Mouse (Mus musculus): ENCODE data around the gene Prpf40a. TPM values are rescaled to one million over a fixed set of nuclear protein-coding genes. Genes with fewer than 3 reads are reported as not detected.

Prpf40a gene
- total RNA-seq, 2 experiments from 2014 or later: 34.7 to 39.9 TPM

DNA sequence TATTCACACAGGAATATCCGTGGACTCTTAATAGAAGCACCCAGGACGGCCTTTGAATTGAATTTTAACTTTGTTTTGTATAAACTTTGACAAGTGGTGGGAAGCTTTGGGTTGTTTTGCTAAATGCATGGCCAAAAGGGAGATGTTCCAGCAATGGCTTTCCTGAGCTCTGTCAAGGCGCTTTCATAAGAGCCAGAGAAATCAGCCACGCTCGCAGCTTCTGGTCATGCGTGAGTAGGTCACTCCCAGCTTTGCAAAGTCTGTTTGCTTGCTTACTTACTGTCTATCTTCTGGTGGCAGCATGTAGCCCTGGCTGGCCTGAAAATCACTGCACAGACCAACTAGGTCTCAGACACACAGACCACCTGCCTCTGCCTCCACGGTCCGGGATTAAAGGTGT is 84.6 kb downstream of the Prpf40a start:
- DNase-seq (ENCODE audit: low spot score in 2 of 2): no peak

DNA sequence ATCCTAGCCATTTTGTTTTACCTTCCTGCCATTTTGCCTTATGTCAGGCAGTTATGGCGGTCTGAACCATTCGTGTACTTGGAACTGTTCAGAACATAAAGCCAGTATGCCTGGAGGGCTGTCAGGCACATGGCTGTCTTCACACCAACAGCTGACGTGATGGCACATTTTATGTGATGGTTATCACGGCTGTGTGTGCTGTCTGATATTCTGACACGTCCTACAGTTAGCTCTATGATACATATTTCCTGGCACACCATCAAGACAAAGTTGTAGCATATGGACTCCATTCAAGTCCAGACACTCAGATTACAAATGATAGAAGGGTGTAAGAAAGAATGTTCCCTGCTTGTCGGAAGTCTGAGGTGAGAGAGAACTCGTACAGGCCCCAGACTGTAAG is 85.0 kb downstream of the Prpf40a start:
- DNase-seq (ENCODE audit: low spot score in 2 of 2): no peak

DNA sequence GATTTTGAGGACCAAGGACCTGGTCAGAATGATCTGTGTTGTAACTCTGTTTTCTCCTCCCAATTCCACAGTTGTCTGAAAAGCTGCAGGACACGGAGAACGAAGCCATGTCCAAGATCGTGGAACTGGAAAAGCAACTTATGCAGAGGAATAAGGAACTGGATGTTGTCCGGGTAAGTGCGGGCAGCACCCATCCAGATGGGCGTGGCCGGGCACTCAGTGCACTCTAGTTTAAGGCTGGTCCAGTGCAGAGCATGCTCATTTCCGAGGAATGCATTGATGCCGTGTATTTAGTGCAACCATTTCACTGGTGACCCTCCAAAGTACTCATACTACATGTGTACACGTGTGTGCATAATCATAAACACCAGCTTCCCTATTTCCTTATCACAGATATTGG is 85.7 kb downstream of the Prpf40a start:
- no peak for DNase-seq (ENCODE audit: low spot score in 2 of 2)

DNA sequence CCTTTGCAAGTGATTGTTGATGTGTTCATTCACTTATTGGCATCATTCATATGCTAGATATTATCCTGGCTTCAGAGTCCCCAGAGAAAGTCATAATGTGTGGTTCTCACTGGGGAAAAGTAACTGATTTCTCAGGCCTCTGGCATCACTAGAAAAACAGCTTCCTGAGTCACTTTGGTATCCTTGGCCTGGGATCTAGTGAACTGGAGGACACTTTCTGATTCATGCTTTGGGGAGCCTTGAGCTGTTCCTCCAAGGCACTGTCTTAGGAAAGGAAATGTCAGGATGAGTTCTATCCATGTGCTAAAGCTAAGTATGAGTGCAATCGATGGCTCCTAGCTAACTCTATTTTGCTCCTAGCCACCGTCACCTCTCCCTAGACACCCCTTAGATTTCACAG is 88.2 kb downstream of the Prpf40a start:
- no peak for DNase-seq (ENCODE audit: low spot score in 2 of 2)

DNA sequence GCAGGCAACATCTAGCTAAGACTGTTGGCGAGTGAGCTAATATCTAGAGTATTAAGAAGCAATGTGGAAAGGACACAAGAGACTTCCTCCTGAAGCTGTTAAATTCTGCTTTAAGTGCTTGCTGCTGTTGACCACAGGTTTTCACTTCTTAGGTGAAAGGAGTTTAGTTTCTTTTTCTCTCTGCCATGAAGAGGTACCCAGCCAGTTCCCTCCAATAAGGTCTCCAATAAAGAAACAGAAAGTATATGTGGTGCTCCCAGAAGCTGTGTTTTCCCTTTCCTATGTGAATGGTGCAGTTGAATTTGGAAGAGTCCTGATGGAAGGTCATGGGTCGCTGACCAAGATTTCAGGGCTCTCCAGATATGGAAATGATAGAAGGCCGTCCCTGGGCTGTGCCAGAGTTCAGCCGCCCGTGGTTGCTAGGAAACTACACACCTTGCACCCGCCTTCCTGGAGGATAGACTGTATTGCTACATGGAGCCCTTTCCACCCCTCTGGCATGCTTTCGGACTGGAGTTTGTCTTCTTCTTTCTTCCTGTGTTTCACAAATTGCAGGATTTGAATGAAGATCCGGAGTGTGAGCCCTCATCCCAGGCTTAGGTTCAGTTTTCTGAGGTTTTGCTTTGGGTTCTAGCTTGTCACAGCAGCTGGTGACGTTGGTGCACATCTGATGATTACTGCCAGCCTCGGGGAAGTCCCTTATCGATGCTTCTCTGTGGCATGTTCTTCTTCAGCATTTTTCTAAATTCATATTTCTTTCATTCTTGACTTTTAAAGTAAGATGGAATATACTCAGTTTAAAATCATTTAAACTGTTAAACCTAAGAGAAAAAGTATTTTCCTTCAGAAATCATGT is 89.0 kb downstream of the Prpf40a start:
- no peak for DNase-seq (ENCODE audit: low spot score in 2 of 2)

DNA sequence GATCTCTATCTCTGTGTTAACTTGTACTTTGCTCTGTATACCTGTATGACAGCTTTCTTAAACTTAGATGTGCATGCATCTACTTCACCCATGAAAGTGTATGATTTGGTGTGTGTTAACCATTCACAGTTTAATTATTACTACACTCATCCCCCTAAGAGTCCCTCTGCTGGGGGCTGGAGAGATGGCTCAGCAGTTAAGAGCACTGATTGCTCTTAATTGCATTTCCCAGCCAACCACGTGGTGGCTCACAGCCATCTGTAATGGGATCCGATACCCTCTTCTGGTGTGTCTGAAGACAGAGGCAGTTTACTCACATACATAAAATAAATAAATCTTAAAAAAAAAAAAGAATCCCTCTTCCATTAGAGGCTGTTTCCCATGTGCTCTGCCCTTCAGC is 91.0 kb downstream of the Prpf40a start:
- DNase-seq (ENCODE audit: low spot score in 2 of 2): no peak

DNA sequence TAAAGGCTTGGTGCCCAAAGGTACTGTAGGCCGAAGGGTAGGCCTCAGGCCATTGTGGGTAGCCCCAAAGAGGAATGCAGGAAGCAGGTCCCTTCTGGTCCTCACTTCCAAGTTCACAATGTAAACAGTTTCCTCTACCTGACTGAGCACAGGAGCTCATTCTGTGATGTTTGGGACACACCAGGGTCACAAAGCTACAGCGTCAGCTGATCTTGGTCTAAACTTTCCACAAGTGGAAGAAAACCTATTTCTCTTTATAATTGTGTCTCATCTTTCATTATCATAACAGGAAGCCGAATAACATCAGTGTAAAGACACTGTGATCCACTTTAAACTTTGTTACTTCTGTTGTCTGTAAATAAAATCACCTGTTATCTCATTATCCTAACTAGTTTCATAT is 95.6 kb downstream of the Prpf40a start:
- no peak for DNase-seq (ENCODE audit: low spot score in 2 of 2)

DNA sequence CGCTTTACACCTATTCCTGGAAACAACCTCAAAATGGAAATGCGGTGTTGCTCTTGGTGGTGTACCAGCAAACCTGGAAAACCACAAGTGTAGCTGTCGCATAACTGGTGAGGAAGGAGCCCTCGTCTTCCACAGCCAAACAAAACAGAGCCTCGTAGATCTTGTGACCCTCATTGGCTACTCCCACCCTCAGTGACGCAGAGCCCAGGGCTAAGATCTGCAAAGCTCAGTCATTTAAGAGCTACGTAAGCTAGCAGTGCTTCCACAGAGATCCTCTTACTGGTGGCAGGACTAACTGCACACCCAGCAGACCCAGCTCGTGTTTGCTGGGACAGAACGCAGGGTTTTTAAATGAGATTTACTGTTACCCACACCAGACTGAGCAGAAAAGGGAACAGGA is 96.1 kb downstream of the Prpf40a start:
- DNase-seq (ENCODE audit: low spot score in 2 of 2): no peak

DNA sequence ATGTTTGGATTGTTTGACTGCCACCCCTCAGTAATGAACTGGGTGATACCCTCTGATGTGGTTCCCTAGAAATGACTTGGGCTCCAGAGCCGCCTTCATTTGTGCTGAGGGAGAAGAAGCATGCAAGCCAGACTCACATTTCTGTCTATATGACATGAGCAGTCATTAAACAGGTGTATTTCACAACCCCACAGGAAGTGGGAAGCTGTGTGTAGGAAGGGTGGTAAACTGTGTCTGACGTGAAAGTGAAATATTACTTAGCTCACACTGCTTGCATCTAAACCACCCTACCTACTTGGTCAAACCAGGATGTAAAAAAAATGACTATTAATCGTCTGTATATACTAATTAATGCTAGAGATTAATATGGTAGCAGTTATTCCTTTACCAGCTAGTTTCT is 102.3 kb downstream of the Prpf40a start:
- DNase-seq (ENCODE audit: low spot score in 2 of 2): no peak

DNA sequence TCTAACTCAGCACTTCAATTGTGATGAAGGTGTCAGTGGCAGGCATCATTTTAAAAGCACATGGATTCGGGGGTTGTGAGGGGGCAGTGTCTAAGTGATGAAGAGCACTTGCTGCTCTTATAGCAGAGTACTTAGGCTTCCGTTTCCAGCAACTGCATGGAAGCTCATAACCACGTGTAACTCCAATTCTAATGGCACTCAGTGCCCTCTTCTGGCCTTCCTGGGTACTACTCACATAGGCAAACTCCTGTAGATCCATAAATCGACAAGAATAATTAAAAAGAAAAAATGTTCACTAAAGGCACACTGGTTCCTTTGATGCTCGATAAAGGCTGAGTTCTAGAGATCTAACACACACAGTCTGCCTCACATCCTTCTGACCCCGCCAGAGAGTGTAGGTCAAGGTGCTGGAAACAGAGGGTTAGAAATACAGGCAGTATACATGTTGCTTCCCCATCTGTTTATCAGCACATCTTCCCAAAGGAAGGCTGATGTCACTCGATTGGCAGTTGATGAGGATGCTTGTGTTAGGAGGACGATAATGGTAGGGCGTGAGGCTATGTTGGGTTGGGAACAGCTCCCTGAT is 105.4 kb downstream of the Prpf40a start:
- DNase-seq (ENCODE audit: low spot score in 2 of 2): peak; percentile 44 to 68

Other genes starting within 250 kb of the Prpf40a start
- gene Arl6ip6, start 442 bp upstream of the Prpf40a start, total RNA-seq (2021): 10 to 100 TPM; 11.6 to 12.8 TPM

Data from left cerebral cortex, adult 18-20 months (tissue).